Mouse (Mus musculus): ENCODE results near the gene Tor1a. TPM values are rescaled to one million over a fixed set of nuclear protein-coding genes. Genes with fewer than 3 reads are reported as not detected.
"Not testable (repeated sequence)": the region's sequence is repeated elsewhere in the genome, so short reads cannot be mapped to it uniquely, and the experiment has no call there.

Tor1a gene
- polyA plus RNA-seq, 1 experiment from 2014 or later: 69.1 TPM

- 71% methylated on average over 3 of the region's 3 CpGs for WGBS
- DNase-seq (ENCODE audit: low spot score) (no peak), ATAC-seq (replicated peaks; ENCODE audit: low FRiP score, low read depth) (no peak)
- H3K9ac ChIP-seq (ENCODE audit: low read depth, low read length): no peak overlapping the region
- no peaks in the 10 kb centered on the region for H3K27me3 ChIP-seq (ENCODE audit: insufficient read depth, low read length)
- H3K4me2 ChIP-seq (ENCODE audit: low read length): no peak overlapping the region
- H3K4me1 ChIP-seq (replicated peaks; ENCODE audit: insufficient read depth, low read length): no peaks in the 10 kb centered on the region
- H3K36me3 ChIP-seq (ENCODE audit: insufficient read depth, low read length): no peaks in the 10 kb centered on the region
- H3K9me3 ChIP-seq (replicated peaks; ENCODE audit: low read length): no peaks in the 10 kb centered on the region
- H3K27ac ChIP-seq: no peak overlapping the region
- no peak for TF ChIP-seq CTCF (IDR thresholded peaks at IDR 0.05; ENCODE audit: low read depth)
- no peak overlapping the region for H3K4me3 ChIP-seq (replicated peaks; ENCODE audit: low read depth, low read length)
These were observed 44.6 kb downstream of the Tor1a start for GRCm38 (mm10) chr2:30923099-30923498.

- H3K4me1 ChIP-seq (replicated peaks; ENCODE audit: insufficient read depth, low read length): no peaks in the 10 kb centered on the region
- ATAC-seq (replicated peaks; ENCODE audit: low FRiP score, low read depth): no peak
- H3K9me3 ChIP-seq (replicated peaks; ENCODE audit: low read length): no peaks in the 10 kb centered on the region
- no peak overlapping the region for H3K9ac ChIP-seq (ENCODE audit: low read depth, low read length)
- WGBS: 46% methylated on average over 7 of the region's 7 CpGs
- no peak overlapping the region for H3K27ac ChIP-seq
- no peak overlapping the region for H3K4me3 ChIP-seq (replicated peaks; ENCODE audit: low read depth, low read length)
- no peak overlapping the region for H3K4me2 ChIP-seq (ENCODE audit: low read length)
- H3K27me3 ChIP-seq (ENCODE audit: insufficient read depth, low read length): no peaks in the 10 kb centered on the region
- H3K36me3 ChIP-seq (ENCODE audit: insufficient read depth, low read length): no peaks in the 10 kb centered on the region
- DNase-seq (ENCODE audit: low spot score): no peak
- TF ChIP-seq CTCF (IDR thresholded peaks at IDR 0.05; ENCODE audit: low read depth): no peak
These were observed 47.5 kb downstream of the Tor1a start for GRCm38 (mm10) chr2:30920216-30920615.

GRCm38 (mm10) chr2:30918780-30919329, 48.9 kb downstream of the Tor1a start:
- Histone ChIP-seq H3K27ac (peak overlapping the region; percentile 11; the same call in 1 of the 2 replicates), H3K9ac (ENCODE audit: low read depth, low read length) (no peak overlapping the region), H3K4me1 (replicated peaks; ENCODE audit: insufficient read depth, low read length) (no peaks in the 10 kb centered on the region), H3K9me3 (replicated peaks; ENCODE audit: low read length) (no peaks in the 10 kb centered on the region), H3K4me2 (ENCODE audit: low read length) (no peak overlapping the region), H3K27me3 (ENCODE audit: insufficient read depth, low read length) (no peaks in the 10 kb centered on the region), H3K4me3 (replicated peaks; ENCODE audit: low read depth, low read length) (no peak overlapping the region), H3K36me3 (ENCODE audit: insufficient read depth, low read length) (no peaks in the 10 kb centered on the region)
- DNase-seq (ENCODE audit: low spot score): no peak
- ATAC-seq (replicated peaks; ENCODE audit: low FRiP score, low read depth): peak; percentile 54; the same call in 1 of the 2 replicates
- TF ChIP-seq CTCF (IDR thresholded peaks at IDR 0.05; ENCODE audit: low read depth): no peak
- WGBS: 45% methylated on average over 8 of the region's 8 CpGs

GRCm38 (mm10) chr2:30918126-30918525, 49.6 kb downstream of the Tor1a start:
- Histone ChIP-seq H3K4me3 (replicated peaks; ENCODE audit: low read depth, low read length) (no peak overlapping the region), H3K27me3 (ENCODE audit: insufficient read depth, low read length) (no peaks in the 10 kb centered on the region), H3K4me2 (ENCODE audit: low read length) (no peak overlapping the region), H3K36me3 (ENCODE audit: insufficient read depth, low read length) (no peaks in the 10 kb centered on the region), H3K27ac (peak overlapping the region; percentile 11; the same call in 1 of the 2 replicates), H3K9ac (ENCODE audit: low read depth, low read length) (no peak overlapping the region), H3K4me1 (replicated peaks; ENCODE audit: insufficient read depth, low read length) (no peaks in the 10 kb centered on the region), H3K9me3 (replicated peaks; ENCODE audit: low read length) (no peaks in the 10 kb centered on the region)
- WGBS: 63% methylated on average over 6 of the region's 6 CpGs
- DNase-seq (ENCODE audit: low spot score): no peak
- no peak for ATAC-seq (replicated peaks; ENCODE audit: low FRiP score, low read depth)
- TF ChIP-seq CTCF (IDR thresholded peaks at IDR 0.05; ENCODE audit: low read depth): no peak

GRCm38 (mm10) chr2:30917649-30918048, 50.1 kb downstream of the Tor1a start:
- no peak overlapping the region for H3K27ac ChIP-seq
- no peaks in the 10 kb centered on the region for H3K9me3 ChIP-seq (replicated peaks; ENCODE audit: low read length)
- 85% methylated on average over 7 of the region's 7 CpGs for WGBS
- DNase-seq (ENCODE audit: low spot score) (no peak), ATAC-seq (replicated peaks; ENCODE audit: low FRiP score, low read depth) (no peak)
- no peaks in the 10 kb centered on the region for H3K36me3 ChIP-seq (ENCODE audit: insufficient read depth, low read length)
- H3K4me3 ChIP-seq (replicated peaks; ENCODE audit: low read depth, low read length): no peak overlapping the region
- TF ChIP-seq CTCF (IDR thresholded peaks at IDR 0.05; ENCODE audit: low read depth): no peak
- no peaks in the 10 kb centered on the region for H3K27me3 ChIP-seq (ENCODE audit: insufficient read depth, low read length)
- H3K4me2 ChIP-seq (ENCODE audit: low read length): no peak overlapping the region
- no peaks in the 10 kb centered on the region for H3K4me1 ChIP-seq (replicated peaks; ENCODE audit: insufficient read depth, low read length)
- no peak overlapping the region for H3K9ac ChIP-seq (ENCODE audit: low read depth, low read length)

GRCm38 (mm10) chr2:30915933-30916332, 51.8 kb downstream of the Tor1a start:
- not testable (repeated sequence) for H3K36me3 ChIP-seq (ENCODE audit: insufficient read depth, low read length); ATAC-seq (replicated peaks; ENCODE audit: low FRiP score, low read depth); H3K4me2 ChIP-seq (ENCODE audit: low read length); H3K27me3 ChIP-seq (ENCODE audit: insufficient read depth, low read length); H3K27ac ChIP-seq; DNase-seq (ENCODE audit: low spot score); H3K4me3 ChIP-seq (replicated peaks; ENCODE audit: low read depth, low read length); H3K9ac ChIP-seq (ENCODE audit: low read depth, low read length); H3K9me3 ChIP-seq (replicated peaks; ENCODE audit: low read length); H3K4me1 ChIP-seq (replicated peaks; ENCODE audit: insufficient read depth, low read length)
- WGBS: 79% methylated on average over 6 of the region's 6 CpGs

- H3K27me3 ChIP-seq (ENCODE audit: insufficient read depth, low read length): no peaks in the 10 kb centered on the region
- no peak for TF ChIP-seq CTCF (IDR thresholded peaks at IDR 0.05; ENCODE audit: low read depth)
- peaks cover 5% of the 10 kb centered on the region; the same call in 1 of the 2 replicates for H3K4me1 ChIP-seq (replicated peaks; ENCODE audit: insufficient read depth, low read length)
- H3K9ac ChIP-seq (ENCODE audit: low read depth, low read length): no peak overlapping the region
- H3K27ac ChIP-seq: no peak overlapping the region
- H3K36me3 ChIP-seq (ENCODE audit: insufficient read depth, low read length): no peaks in the 10 kb centered on the region
- DNase-seq (ENCODE audit: low spot score): no peak
- 84% methylated on average over 5 of the region's 5 CpGs for WGBS
- H3K4me3 ChIP-seq (replicated peaks; ENCODE audit: low read depth, low read length): no peak overlapping the region
- H3K9me3 ChIP-seq (replicated peaks; ENCODE audit: low read length): no peaks in the 10 kb centered on the region
- no peak for ATAC-seq (replicated peaks; ENCODE audit: low FRiP score, low read depth)
- no peak overlapping the region for H3K4me2 ChIP-seq (ENCODE audit: low read length)
These were observed 52.4 kb downstream of the Tor1a start for GRCm38 (mm10) chr2:30915376-30915775.
